Mouse (Mus musculus) heart, adult 11 months (tissue): ENCODE measurements at regions not wholly inside any gene's neighbourhood (a gene's known extent, or its start where the extent isn't known, plus 50 kb on each side); places are given as distances from the start of the nearest gene placed in this dataset.

Source experiments
- DNase-seq: peaks from one replicate; pipeline ENCODE4 v3.0.0; 2022

GRCm38 (mm10) chr7:82921722-82922121, 54.6 kb downstream of the Mex3b start:
- peak; percentile 56 for DNase-seq

DNA sequence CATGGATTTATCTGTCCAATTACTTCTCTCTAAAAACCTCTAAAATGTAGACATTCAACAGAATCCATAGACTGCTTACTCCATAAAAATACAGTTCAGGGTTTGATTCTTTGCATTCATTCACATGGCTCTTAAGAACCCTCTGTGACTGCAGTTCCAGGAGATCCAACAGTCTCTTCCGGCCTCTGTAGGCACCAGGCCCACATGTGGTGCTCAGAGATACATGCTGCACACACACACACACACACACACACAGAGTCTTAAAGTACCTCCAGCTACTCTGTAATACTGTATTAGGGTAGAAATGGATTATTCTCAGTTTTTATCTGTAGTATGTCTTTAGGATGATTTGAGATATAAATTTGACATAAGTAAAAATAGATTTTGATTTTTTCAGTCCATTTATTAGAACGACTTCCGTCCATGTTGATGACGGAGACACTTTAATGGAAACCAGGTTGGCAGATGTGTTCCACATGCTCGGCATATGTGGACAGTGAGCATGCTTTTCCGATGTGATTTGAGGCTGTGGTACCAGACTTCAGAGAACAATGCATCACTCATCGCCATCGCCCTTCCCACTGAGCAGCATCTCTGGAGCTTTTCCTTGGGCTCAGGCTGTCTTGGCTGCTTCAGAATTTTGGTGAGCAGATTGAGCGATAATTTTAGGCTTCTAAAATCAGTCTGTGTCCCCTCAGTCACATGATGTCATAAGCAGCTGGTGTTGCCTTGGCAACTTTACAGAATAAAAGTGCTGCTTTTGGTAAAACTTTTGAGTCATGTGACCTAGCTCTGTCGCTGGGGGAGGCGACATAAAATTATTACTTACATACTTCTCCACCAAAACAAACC, 56.3 kb downstream of the Mex3b start:
- peak; percentile 86 for DNase-seq

DNA sequence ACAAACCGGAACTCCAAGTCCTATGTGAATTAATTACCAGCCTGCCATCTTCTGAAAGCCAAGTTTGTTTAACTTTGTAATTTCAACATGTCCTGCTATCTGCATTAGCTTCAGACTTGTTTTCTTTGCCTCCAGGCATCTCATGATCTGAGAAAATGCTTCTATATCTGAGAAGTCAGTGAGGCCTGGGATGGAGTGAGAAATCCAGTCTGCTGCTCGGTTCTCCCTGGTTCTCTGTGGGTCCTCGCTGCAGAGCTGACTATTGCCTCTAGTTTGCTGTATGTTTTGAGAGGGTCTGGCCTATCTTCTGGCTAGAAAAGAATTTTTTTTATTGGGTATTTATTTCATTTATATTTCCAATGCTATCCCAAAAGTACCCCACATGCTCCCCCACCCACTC, 57.0 kb downstream of the Mex3b start:
- DNase-seq = peak; percentile 61

DNA sequence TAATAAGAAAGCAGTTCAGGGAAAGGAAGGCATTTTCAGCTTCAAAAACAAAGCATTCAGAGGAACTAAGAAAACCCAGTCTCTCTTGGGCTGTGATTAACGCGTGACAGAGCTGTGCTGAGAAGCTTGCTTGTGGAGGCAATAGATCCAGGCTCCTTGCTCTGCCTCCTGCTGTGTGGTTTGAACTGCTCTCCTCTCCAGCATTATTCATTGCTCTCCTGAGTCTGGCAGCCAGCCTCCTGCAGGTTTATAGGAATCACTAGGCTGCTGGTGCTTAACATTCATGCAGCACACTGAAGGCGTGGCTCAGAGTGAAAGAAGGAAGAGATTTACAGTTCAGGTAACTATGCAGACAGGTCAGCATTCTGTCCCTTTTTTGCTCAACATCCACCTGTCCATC, 71.2 kb downstream of the Mex3b start:
- DNase-seq = peak; percentile 24

DNA sequence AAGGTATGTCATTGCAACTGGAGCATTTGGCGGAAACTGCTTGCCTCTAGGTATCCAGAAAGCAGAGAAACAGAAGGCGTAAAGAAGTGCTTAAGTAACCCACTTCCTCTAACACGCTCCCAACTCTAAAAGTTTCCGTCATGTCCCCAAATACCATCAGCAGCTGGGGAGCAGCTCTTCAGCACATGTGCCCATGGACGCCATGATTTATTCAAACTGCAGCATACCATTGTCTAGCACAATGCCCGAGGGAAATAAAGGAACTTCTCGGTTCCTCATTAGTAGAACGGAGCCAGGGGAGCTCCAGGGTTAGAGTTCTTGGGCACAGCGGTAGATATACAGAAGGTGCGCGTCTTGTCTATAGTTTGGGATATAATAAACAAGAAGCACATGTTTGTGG, 72.4 kb downstream of the Mex3b start:
- DNase-seq = peak; percentile 29

GRCm38 (mm10) chr7:82943376-82943775, 76.2 kb downstream of the Mex3b start:
- peak; percentile 25 for DNase-seq

DNA sequence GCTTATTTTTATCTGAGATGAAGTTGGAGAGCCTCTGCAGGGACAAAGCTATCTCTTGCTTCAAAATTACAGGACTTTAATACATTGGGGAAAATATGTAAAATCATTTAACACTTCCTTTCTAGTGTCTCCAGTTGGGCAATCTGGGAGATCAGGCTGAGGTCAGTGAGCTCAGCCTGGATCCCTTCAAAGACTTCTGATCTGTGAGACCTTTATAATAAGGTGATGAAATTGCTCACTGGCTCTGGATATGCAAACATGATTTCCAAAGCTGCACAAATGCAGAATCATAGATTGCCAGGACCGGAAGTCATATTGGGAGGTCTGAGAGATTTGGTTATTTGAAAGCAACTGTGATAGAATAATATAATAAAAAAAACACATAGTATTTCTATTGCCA, 76.7 kb downstream of the Mex3b start:
- DNase-seq = peak; percentile 30

GRCm38 (mm10) chr7:82949372-82949771, 82.2 kb downstream of the Mex3b start:
- no peak for DNase-seq

DNA sequence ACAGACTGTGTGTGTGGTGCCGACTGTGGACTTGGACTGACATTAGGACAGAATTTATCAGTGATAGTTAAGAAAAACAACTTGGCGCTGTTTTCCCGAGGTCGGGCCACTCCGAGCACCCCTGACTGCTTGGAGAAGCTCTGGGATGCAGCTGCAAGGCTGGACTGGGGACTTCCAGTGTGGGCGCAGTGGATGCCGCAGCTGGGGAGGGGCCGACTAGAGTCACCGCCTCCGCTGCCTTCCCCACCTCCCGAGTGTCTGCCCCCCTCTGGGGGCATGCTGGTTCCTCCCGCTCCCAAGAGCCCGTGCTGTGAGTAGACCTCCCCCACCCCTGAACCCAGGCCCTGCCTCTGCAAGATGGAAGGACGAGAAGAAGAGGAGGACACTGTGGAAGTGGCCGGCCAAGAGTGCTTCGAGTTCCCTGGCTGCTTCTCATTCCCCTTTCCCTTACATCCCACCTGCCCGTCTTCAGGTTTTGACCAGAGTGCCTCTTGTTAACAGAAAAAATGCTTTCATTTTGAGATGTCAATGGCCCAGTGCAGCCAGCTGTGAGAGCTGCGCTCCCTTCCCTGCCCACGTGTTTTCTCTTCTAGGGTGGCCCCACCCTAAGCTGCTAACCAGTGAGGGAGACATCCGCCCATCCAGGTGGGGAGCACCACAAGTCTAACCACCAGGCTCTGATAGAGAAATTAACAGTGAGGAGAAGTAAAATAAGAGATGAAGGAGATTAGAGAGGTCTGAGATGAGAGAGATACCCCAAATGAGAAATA, 90.3 kb downstream of the Mex3b start:
- no peak for DNase-seq

GRCm38 (mm10) chr7:82970599-82970998, 103.5 kb downstream of the Mex3b start:
- DNase-seq = no peak

DNA sequence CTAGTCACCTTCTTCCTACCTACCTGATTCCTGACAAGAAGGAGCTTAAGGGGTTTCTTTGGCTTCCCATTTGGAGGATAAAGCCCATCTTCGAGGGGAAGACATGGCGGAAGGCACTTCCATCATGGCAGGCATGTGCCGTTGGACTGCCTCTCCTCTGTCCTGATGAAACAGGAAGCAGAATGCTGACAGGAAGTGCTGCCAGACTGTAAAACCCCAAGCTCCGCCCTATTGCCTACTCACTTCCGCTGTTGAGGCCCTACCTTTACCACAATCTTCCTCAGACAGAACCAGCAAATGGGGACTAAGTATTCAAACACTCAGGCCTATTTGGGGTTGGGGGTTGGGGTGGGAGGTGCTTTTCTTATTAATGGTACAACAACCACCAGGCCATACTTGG, 104.1 kb downstream of the Mex3b start:
- DNase-seq = no peak

DNA sequence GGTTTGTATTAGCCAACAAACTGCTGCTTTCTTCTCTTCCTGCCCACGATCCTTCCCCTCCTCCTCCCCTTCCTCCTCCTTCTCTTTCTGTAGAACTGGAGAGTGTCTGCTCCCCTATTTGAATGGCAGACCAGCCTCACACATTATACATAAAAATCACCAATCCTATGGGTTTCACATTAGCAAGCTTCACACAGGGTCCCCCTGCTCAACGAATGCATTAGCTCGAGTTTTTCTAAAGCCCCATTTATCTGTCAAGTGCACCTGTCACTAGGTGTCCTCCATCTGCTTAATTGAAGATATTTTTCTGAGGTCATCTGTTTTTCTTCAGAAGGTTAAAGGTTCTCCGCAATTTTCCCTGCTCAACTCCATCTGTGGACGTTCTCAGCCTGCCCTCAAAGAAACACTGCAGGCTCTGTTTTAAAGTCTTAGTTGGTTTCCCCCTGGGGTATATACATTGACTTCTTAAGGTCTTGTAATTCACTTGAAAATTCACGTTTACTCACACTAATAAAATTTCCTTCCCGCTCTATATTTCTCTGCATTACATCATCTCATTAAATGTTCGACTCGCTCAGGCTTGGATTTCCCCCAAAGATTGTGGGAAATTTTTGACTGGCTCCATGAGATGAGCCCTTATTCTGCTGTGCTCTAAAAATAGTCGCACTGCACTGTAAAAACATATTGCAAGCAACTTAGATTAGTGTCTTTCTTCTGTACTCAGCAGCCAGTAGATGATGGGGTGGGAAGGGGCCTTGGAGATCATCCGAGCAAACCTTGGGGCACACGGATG, 105.3 kb downstream of the Mex3b start:
- DNase-seq = no peak

DNA sequence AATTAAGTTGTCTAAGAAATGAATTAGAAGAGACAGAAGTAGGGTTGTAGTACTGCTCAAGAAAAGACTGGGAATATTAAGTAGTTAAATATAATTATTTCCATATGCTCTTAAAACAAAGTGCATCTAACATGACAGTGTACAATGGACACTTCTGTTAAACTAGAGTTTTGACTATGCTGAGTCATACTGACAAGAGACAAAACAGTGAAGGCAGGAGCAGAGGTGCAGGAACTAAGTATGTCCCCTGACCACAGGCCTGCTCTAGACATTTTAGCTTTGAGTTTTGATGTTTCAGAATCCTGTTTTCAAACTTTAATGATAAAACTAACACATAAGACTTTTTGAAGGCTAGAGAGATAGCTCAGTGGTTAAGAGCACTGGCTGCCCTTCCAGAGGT, 123.6 kb downstream of the Mex3b start:
- no peak for DNase-seq

DNA sequence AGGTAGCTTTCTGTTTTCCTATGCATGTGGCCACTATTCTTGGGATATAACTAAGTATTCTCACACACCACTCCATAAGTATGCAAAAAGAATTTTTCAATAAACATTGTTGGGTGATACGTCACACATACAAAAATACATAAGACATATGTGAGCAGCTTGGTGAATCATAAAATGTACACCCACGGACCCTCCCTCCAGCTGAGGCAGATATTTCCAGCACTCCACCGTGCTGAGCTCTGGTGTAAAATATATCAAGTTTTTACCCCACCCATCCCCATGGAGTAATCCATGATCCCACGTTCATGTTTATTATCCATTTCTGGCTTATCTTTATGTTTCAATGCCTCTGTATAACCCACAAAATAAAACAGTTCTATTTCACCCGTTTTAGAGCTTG, 126.0 kb downstream of the Mex3b start:
- DNase-seq = no peak

DNA sequence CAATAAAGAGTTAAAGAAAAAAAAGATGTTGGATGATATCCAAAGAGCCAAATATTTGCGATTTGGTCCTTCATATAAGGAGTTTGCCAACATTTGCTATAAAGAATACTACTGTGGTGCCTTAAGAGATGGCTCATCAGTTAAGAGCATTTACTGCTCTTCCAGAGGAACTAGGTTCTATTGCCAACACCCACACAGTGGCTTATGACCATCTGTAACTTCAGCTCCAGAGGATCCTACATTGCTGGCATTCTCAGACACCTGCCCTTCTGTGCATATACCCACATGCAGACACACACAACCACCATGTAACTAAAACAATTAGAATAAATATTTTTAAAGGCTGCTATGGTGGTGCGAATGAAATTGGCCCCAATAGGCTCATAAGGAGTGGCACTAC, 131.7 kb downstream of the Mex3b start:
- no peak for DNase-seq

- DNase-seq = no peak
Observed at GRCm38 (mm10) chr7:83007540-83007939, 140.4 kb downstream of the Mex3b start.

DNA sequence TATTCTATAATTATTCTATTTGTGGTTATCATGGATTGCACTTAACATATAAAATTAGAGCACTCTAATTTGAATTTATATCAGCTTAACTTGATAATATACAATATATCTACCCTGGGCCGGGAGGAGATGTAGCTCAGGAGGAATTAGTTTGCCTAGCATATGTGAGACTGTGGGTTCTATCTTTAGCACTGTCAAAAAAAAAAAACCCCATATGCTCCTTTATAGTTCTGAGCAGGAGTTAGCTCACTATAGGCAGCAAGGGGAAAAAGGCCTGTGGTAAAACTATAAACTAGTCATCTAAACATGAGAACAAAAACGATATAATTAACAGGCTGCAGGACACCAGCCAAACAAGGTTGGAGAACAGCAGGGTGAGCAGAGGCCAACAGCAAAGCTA, 145.0 kb downstream of the Mex3b start:
- DNase-seq = no peak

DNA sequence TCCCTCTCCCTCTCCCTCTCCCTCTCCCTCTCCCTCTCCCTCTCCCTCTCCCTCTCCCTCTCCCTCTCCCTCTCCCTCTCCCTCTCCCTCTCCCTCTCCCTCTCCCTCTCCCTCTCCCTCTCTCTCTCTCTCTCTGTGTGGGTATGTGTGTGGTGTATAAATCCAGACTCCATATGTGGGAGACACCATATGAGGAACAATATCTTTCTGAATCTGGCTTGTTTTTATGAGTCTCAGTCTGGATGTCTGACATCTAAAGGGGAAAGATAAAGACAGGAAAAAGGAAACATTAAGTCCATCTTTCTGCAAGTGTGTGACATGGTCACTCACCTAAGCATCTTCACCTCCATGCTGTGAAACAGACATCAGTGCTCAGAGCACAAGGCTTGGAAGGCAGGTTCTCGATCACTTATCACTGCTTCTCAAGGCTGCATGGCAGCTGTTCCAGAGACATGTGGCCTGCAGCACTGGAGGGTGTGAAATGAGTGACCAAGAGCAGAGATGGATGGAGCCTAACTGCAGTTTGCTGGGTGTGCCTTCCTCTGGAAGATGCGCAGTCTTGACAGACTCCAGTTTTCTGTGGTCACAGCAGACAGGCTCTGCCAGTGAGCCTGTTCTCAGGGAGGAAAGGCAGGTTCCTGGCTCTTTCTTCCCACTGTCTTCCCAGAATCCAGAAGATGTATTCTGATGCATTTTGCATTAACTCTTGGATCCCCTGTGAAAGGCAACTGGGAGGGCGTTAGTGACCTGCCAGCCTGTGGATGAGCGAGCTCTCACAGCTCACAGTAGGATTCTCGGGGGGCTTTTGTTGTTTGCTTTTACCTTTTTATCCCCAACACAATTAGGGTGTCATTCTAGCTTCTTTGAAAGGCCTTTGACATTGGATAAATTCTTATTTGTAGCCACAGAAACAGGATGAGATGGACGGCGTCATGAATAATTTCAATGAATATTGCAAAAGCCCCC, 147.9 kb downstream of the Mex3b start:
- DNase-seq = no peak

GRCm38 (mm10) chr7:83015756-83016155, 148.6 kb downstream of the Mex3b start:
- DNase-seq = no peak

DNA sequence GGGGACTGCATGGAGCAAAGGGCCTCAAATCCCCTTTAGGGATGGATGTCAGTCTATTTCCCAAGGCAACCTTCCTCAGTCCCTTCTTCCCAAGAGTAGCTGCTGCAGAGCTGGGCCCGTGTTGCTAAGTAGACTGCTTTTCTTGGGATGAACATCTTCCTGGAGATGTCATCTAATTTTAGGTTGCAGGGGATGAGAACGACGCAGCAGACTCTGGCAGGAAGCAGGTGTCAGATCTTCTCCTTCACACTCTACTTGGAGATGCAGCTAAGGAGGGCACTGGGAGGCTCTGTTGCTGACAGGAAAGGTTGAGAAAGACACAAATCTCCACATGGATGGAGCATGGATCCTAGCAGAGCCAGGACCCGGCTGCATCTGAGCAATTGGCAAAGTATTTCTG, 149.4 kb downstream of the Mex3b start:
- no peak for DNase-seq

- DNase-seq = no peak
Observed at GRCm38 (mm10) chr7:83020584-83020983, 153.5 kb downstream of the Mex3b start.

DNA sequence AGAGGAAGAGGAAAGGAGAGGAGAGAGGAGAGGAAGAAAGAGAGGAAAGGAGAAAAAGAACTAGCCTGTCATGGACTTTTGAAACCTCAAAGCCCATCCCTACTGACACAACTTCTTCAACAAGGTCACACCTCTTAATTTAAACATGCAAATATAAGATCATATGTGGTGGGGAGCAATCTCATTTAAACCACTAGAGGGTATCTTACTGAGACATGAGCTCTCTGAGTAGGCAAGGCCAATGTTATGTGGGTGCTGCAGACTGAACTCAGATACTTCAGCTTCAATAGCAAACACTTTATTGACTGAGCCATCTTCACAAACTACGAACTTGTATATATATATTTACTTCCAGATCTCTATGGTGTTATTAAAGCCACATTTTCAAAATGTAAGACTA, 156.9 kb downstream of the Mex3b start:
- no peak for DNase-seq
